Mouse (Mus musculus): ENCODE data around the gene Klhl31. TPM values are rescaled to one million over a fixed set of nuclear protein-coding genes. Genes with fewer than 3 reads are reported as not detected.

The Klhl31 gene
- polyA plus RNA-seq, 1 experiment from 2014 or later = 0.08 TPM

- Histone ChIP-seq H3K27ac (replicated peaks) (no peak overlapping the region), H3K27me3 (no peaks in the 10 kb centered on the region)
Observed at GRCm38 (mm10) chr9:77607840-77608239, 28.5 kb upstream of the Klhl31 start.

GRCm38 (mm10) chr9:77610811-77611210 is 25.5 kb upstream of the Klhl31 start:
- Histone ChIP-seq H3K36me3 (no peaks in the 10 kb centered on the region), H3K4me1 (no peaks in the 10 kb centered on the region), H3K4me3 (no peak overlapping the region), H3K27me3 (no peaks in the 10 kb centered on the region), H3K4me2 (replicated peaks) (no peak overlapping the region), H3K9ac (replicated peaks) (no peak overlapping the region), H3K27ac (replicated peaks) (no peak overlapping the region), H3K9me3 (no peaks in the 10 kb centered on the region)
- ATAC-seq (replicated peaks) = no peak

More at GRCm38 (mm10) chr9:77607840-77608239, 28.5 kb upstream of the Klhl31 start:
- H3K36me3 ChIP-seq = no peaks in the 10 kb centered on the region
- H3K9me3 ChIP-seq = no peaks in the 10 kb centered on the region
- H3K9ac ChIP-seq (replicated peaks) = no peak overlapping the region
- H3K4me2 ChIP-seq (replicated peaks) = no peak overlapping the region
- 18% methylated on average over 7 of the region's 7 CpGs for WGBS
- H3K4me1 ChIP-seq = 0 out of 2 replicates have a peak, but pooled peaks cover under 1% of the 10 kb centered on the region
- no peak; the same call in 1 of the 2 replicates for ATAC-seq (replicated peaks)
- H3K4me3 ChIP-seq = no peak overlapping the region

- H3K4me2 ChIP-seq (replicated peaks) = no peak overlapping the region
- no peaks in the 10 kb centered on the region for H3K9me3 ChIP-seq
- H3K4me1 ChIP-seq = no peaks in the 10 kb centered on the region
- H3K4me3 ChIP-seq = no peak overlapping the region
- no peak overlapping the region for H3K9ac ChIP-seq (replicated peaks)
- no peak for ATAC-seq (replicated peaks)
- WGBS = 71% methylated on average over 4 of the region's 4 CpGs
- H3K27me3 ChIP-seq = no peaks in the 10 kb centered on the region
- H3K36me3 ChIP-seq = no peaks in the 10 kb centered on the region
- no peak overlapping the region for H3K27ac ChIP-seq (replicated peaks)
Observed at GRCm38 (mm10) chr9:77612349-77612748, 24.0 kb upstream of the Klhl31 start.

GRCm38 (mm10) chr9:77615868-77616267 is 20.4 kb upstream of the Klhl31 start:
- no peaks in the 10 kb centered on the region for H3K9me3 ChIP-seq
- H3K9ac ChIP-seq (replicated peaks) = no peak overlapping the region
- no peaks in the 10 kb centered on the region for H3K36me3 ChIP-seq
- no peak for ATAC-seq (replicated peaks)
- 69% methylated on average over 4 of the region's 4 CpGs for WGBS
- H3K4me1 ChIP-seq = no peaks in the 10 kb centered on the region
- no peak overlapping the region for H3K4me2 ChIP-seq (replicated peaks)
- no peak overlapping the region for H3K4me3 ChIP-seq
- no peaks in the 10 kb centered on the region for H3K27me3 ChIP-seq
- H3K27ac ChIP-seq (replicated peaks) = no peak overlapping the region

- no peak for ATAC-seq (replicated peaks)
Observed at GRCm38 (mm10) chr9:77616796-77617195, 19.5 kb upstream of the Klhl31 start.

GRCm38 (mm10) chr9:77617751-77618150 is 18.5 kb upstream of the Klhl31 start:
- Histone ChIP-seq H3K9ac (replicated peaks) (no peak overlapping the region), H3K36me3 (no peaks in the 10 kb centered on the region), H3K27me3 (no peaks in the 10 kb centered on the region), H3K9me3 (no peaks in the 10 kb centered on the region), H3K27ac (replicated peaks) (no peak overlapping the region), H3K4me1 (peaks cover 2% of the 10 kb centered on the region; the same call in 1 of the 2 replicates), H3K4me2 (replicated peaks) (no peak overlapping the region), H3K4me3 (no peak overlapping the region)
- ATAC-seq (replicated peaks) = no peak
- 78% methylated on average over 6 of the region's 6 CpGs for WGBS

More at GRCm38 (mm10) chr9:77616796-77617195, 19.5 kb upstream of the Klhl31 start:
- WGBS = 59% methylated on average over 4 of the region's 4 CpGs
- H3K36me3 ChIP-seq = no peaks in the 10 kb centered on the region
- H3K4me3 ChIP-seq = no peak overlapping the region
- no peaks in the 10 kb centered on the region for H3K9me3 ChIP-seq
- no peak overlapping the region for H3K4me2 ChIP-seq (replicated peaks)
- H3K9ac ChIP-seq (replicated peaks) = no peak overlapping the region
- no peaks in the 10 kb centered on the region for H3K4me1 ChIP-seq
- H3K27ac ChIP-seq (replicated peaks) = no peak overlapping the region
- no peaks in the 10 kb centered on the region for H3K27me3 ChIP-seq

GRCm38 (mm10) chr9:77618392-77618791 is 17.9 kb upstream of the Klhl31 start:
- WGBS = 91% methylated on average over 2 of the region's 2 CpGs

GRCm38 (mm10) chr9:77620077-77620476 is 16.2 kb upstream of the Klhl31 start:
- no peak overlapping the region for H3K9ac ChIP-seq (replicated peaks)
- no peak overlapping the region for H3K4me2 ChIP-seq (replicated peaks)
- H3K36me3 ChIP-seq = no peaks in the 10 kb centered on the region
- H3K4me3 ChIP-seq = no peak overlapping the region
- peaks cover 3% of the 10 kb centered on the region; the same call in 1 of the 2 replicates for H3K4me1 ChIP-seq
- no peaks in the 10 kb centered on the region for H3K27me3 ChIP-seq
- no peak overlapping the region for H3K27ac ChIP-seq (replicated peaks)
- no peaks in the 10 kb centered on the region for H3K9me3 ChIP-seq
- 79% methylated on average over 6 of the region's 6 CpGs for WGBS
- ATAC-seq (replicated peaks) = no peak; the same call in 1 of the 2 replicates

More at GRCm38 (mm10) chr9:77618392-77618791, 17.9 kb upstream of the Klhl31 start:
- H3K4me2 ChIP-seq (replicated peaks) = no peak overlapping the region
- ATAC-seq (replicated peaks) = no peak
- H3K4me1 ChIP-seq = peaks cover 3% of the 10 kb centered on the region; the same call in 1 of the 2 replicates
- H3K36me3 ChIP-seq = no peaks in the 10 kb centered on the region
- no peaks in the 10 kb centered on the region for H3K27me3 ChIP-seq
- H3K9me3 ChIP-seq = no peaks in the 10 kb centered on the region
- no peak overlapping the region for H3K27ac ChIP-seq (replicated peaks)
- no peak overlapping the region for H3K4me3 ChIP-seq
- no peak overlapping the region for H3K9ac ChIP-seq (replicated peaks)

- H3K36me3 ChIP-seq = no peaks in the 10 kb centered on the region
- peak; percentile 79 for ATAC-seq (replicated peaks)
- whole genome bisulfite sequencing = 31% methylated on average over 2 of the region's 2 CpGs
- no peak overlapping the region for H3K27ac ChIP-seq (replicated peaks)
- H3K9me3 ChIP-seq = no peaks in the 10 kb centered on the region
- H3K4me1 ChIP-seq = peaks cover 3% of the 10 kb centered on the region; the same call in 1 of the 2 replicates
- no peak overlapping the region for H3K9ac ChIP-seq (replicated peaks)
- H3K27me3 ChIP-seq = no peaks in the 10 kb centered on the region
- no peak overlapping the region for H3K4me2 ChIP-seq (replicated peaks)
- no peak overlapping the region for H3K4me3 ChIP-seq
Observed at GRCm38 (mm10) chr9:77620482-77620881, 15.8 kb upstream of the Klhl31 start.

GRCm38 (mm10) chr9:77622874-77623273 is 13.4 kb upstream of the Klhl31 start:
- 7% methylated on average over 1 of the region's 1 CpGs for WGBS
- peak; percentile 52; the same call in 1 of the 2 replicates for ATAC-seq (replicated peaks)
- Histone ChIP-seq H3K4me1 (peaks cover 3% of the 10 kb centered on the region; the same call in 1 of the 2 replicates), H3K4me2 (replicated peaks) (no peak overlapping the region), H3K9me3 (no peaks in the 10 kb centered on the region), H3K4me3 (no peak overlapping the region), H3K36me3 (no peaks in the 10 kb centered on the region), H3K27me3 (no peaks in the 10 kb centered on the region), H3K9ac (replicated peaks) (no peak overlapping the region), H3K27ac (replicated peaks) (no peak overlapping the region)

- WGBS = 87% methylated on average over 6 of the region's 6 CpGs
- peaks cover 3% of the 10 kb centered on the region; the same call in 1 of the 2 replicates for H3K4me1 ChIP-seq
- no peak overlapping the region for H3K27ac ChIP-seq (replicated peaks)
- no peak overlapping the region for H3K4me2 ChIP-seq (replicated peaks)
- no peak overlapping the region for H3K9ac ChIP-seq (replicated peaks)
- H3K27me3 ChIP-seq = no peaks in the 10 kb centered on the region
- H3K4me3 ChIP-seq = no peak overlapping the region
- no peak for ATAC-seq (replicated peaks)
- H3K9me3 ChIP-seq = no peaks in the 10 kb centered on the region
- H3K36me3 ChIP-seq = no peaks in the 10 kb centered on the region
Observed at GRCm38 (mm10) chr9:77623318-77624050, 12.8 kb upstream of the Klhl31 start.

- Histone ChIP-seq H3K36me3 (no peaks in the 10 kb centered on the region), H3K27ac (replicated peaks) (no peak overlapping the region), H3K4me3 (no peak overlapping the region), H3K4me2 (replicated peaks) (no peak overlapping the region), H3K9ac (replicated peaks) (no peak overlapping the region), H3K4me1 (peaks cover 3% of the 10 kb centered on the region; the same call in 1 of the 2 replicates), H3K9me3 (no peaks in the 10 kb centered on the region), H3K27me3 (no peaks in the 10 kb centered on the region)
- WGBS = 87% methylated on average over 5 of the region's 5 CpGs
- ATAC-seq (replicated peaks) = no peak
Observed at GRCm38 (mm10) chr9:77624171-77624570, 12.1 kb upstream of the Klhl31 start.
